Mouse (Mus musculus) cerebellum, adult 2 months (tissue): ENCODE measurements around the gene Txndc11.

Source experiments
- CTCF ChIP-seq: fragments of 200-500 bp; IDR thresholded peaks from 2 replicates; pipeline ENCODE4 v1.5.1; 2011; ENCODE audit warnings: low read depth, mild to moderate bottlenecking, control low read depth, low read length, moderate library complexity, borderline replicate concordance; ENCODE audit not compliant: insufficient read depth
- POLR2A ChIP-seq: fragments of 200-500 bp; IDR thresholded peaks from 2 replicates; pipeline ENCODE4 v1.6.1; 2011; ENCODE audit warnings: low read length, control low read depth, borderline replicate concordance; ENCODE audit not compliant: insufficient read depth

GRCm38 (mm10) chr16:11132839-11133238 lies 1.6 kb downstream of the Txndc11 start:
- TF ChIP-seq CTCF (no peak), POLR2A (no peak)
